Mouse (Mus musculus): Measurements from ENCODE around the gene Tpm3.
"Not testable (repeated sequence)": the region's sequence is repeated elsewhere in the genome, so short reads cannot be mapped to it uniquely, and the experiment has no call there.

Gene Tpm3

GRCm38 (mm10) chr3:90083698-90084324 is 11.4 kb downstream of the Tpm3 start:
- in situ Hi-C loops (cut with MboI; ENCODE audit: low sequenced_read_pairs): no loop called here

GRCm38 (mm10) chr3:90084790-90085189 is 12.3 kb downstream of the Tpm3 start:
- in situ Hi-C loops (cut with MboI; ENCODE audit: low sequenced_read_pairs): no loop called here

GRCm38 (mm10) chr3:90085281-90085680 is 12.8 kb downstream of the Tpm3 start:
- in situ Hi-C loops (cut with MboI; ENCODE audit: low sequenced_read_pairs): no loop called here

- in situ Hi-C loops (cut with MboI; ENCODE audit: low sequenced_read_pairs): no loop called here
These were observed 13.6 kb downstream of the Tpm3 start for GRCm38 (mm10) chr3:90086068-90086467.

- in situ Hi-C loops (cut with MboI; ENCODE audit: low sequenced_read_pairs): no loop called here
These were observed 16.2 kb downstream of the Tpm3 start for GRCm38 (mm10) chr3:90088617-90089016.

GRCm38 (mm10) chr3:90090892-90091291 is 18.4 kb downstream of the Tpm3 start:
- in situ Hi-C loops (cut with MboI; ENCODE audit: low sequenced_read_pairs): no loop called here

GRCm38 (mm10) chr3:90094453-90094852 is 22.0 kb downstream of the Tpm3 start:
- in situ Hi-C loops (cut with MboI; ENCODE audit: low sequenced_read_pairs): no loop called here

GRCm38 (mm10) chr3:90097928-90098327 is 25.5 kb downstream of the Tpm3 start:
- in situ Hi-C loops (cut with MboI; ENCODE audit: low sequenced_read_pairs): no loop called here

- in situ Hi-C loops (cut with MboI; ENCODE audit: low sequenced_read_pairs): no loop called here
These were observed 28.6 kb downstream of the Tpm3 start for GRCm38 (mm10) chr3:90101010-90101409.

GRCm38 (mm10) chr3:90101673-90102072 is 29.2 kb downstream of the Tpm3 start:
- in situ Hi-C loops (cut with MboI; ENCODE audit: low sequenced_read_pairs): no loop called here

GRCm38 (mm10) chr3:90102239-90102638 is 29.8 kb downstream of the Tpm3 start:
- in situ Hi-C loops (cut with MboI; ENCODE audit: low sequenced_read_pairs): no loop called here

GRCm38 (mm10) chr3:90103176-90103575 is 30.7 kb downstream of the Tpm3 start:
- in situ Hi-C loops (cut with MboI; ENCODE audit: low sequenced_read_pairs): no loop called here

GRCm38 (mm10) chr3:90103938-90104337 is 31.5 kb downstream of the Tpm3 start, which contains the start of gene Nup210l:
Gene Nup210l (plus strand): TSS chr3:90104132.
- in situ Hi-C loops (cut with MboI; ENCODE audit: low sequenced_read_pairs): no loop called here

GRCm38 (mm10) chr3:90111706-90112105 is 39.3 kb downstream of the Tpm3 start:
- in situ Hi-C loops (cut with MboI; ENCODE audit: low sequenced_read_pairs): no loop called here

GRCm38 (mm10) chr3:90114342-90114741 is 41.9 kb downstream of the Tpm3 start:
- in situ Hi-C loops (cut with MboI; ENCODE audit: low sequenced_read_pairs): no loop called here

GRCm38 (mm10) chr3:90115526-90115925 is 43.1 kb downstream of the Tpm3 start:
- in situ Hi-C loops (cut with MboI; ENCODE audit: low sequenced_read_pairs): no loop called here

- in situ Hi-C loops (cut with MboI; ENCODE audit: low sequenced_read_pairs): no loop called here
These were observed 45.8 kb downstream of the Tpm3 start for GRCm38 (mm10) chr3:90118132-90118790.

GRCm38 (mm10) chr3:90122036-90122435 is 49.6 kb downstream of the Tpm3 start:
- in situ Hi-C loops (cut with MboI; ENCODE audit: low sequenced_read_pairs): not testable (repeated sequence)

GRCm38 (mm10) chr3:90125710-90126109 is 53.3 kb downstream of the Tpm3 start:
- in situ Hi-C loops (cut with MboI; ENCODE audit: low sequenced_read_pairs): no loop called here

- in situ Hi-C loops (cut with MboI; ENCODE audit: low sequenced_read_pairs): no loop called here
These were observed 55.4 kb downstream of the Tpm3 start for GRCm38 (mm10) chr3:90127881-90128280.

- in situ Hi-C loops (cut with MboI; ENCODE audit: low sequenced_read_pairs): no loop called here
These were observed 60.3 kb downstream of the Tpm3 start for GRCm38 (mm10) chr3:90132745-90133144.

GRCm38 (mm10) chr3:90133331-90133730 is 60.9 kb downstream of the Tpm3 start:
- in situ Hi-C loops (cut with MboI; ENCODE audit: low sequenced_read_pairs): no loop called here

GRCm38 (mm10) chr3:90134483-90134882 is 62.0 kb downstream of the Tpm3 start:
- in situ Hi-C loops (cut with MboI; ENCODE audit: low sequenced_read_pairs): no loop called here

All from CH12F3 (cell line).